Mouse (Mus musculus) megakaryocyte, embryonic 14.5 days (primary cell): ENCODE data around the gene Ccdc136.

Experiments
- FLI1 ChIP-seq: IDR thresholded peaks from 2 replicates; pipeline ENCODE4 v1.6.1; 2012; ENCODE audit warnings: low read length, inconsistent platforms, mixed read lengths
- GATA1 ChIP-seq: IDR thresholded peaks from 3 replicates; pipeline ENCODE4 v1.6.1; 2012; ENCODE audit warnings: mixed read lengths, low read length, inconsistent platforms, borderline replicate concordance

DNA sequence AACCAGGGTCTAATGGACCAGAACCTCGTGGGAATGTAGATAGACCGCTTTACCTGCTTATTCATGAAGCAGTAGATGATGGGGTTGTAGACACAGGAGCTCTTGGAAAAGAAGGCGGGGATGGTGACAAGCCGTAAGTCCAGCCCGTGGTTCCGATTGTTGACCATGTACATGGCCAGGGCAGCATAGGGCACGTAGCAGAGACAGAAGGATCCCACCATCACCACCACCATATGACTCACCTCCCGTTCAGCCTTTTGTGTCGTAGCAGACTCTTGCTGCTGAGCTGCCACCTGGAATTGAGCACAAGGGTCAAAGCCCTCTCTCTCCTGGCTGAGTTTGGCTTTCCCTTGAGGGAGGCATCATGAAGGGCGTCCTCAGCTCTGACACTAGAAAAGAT lies 17.4 kb upstream of the Ccdc136 start:
- TF ChIP-seq GATA1 (no peak), FLI1 (no peak)
